Mouse (Mus musculus): Measurements from ENCODE around the gene Gm3005.
"Not testable (repeated sequence)": the region's sequence is repeated elsewhere in the genome, so short reads cannot be mapped to it uniquely, and the experiment has no call there.

Gene Gm3005

GRCm38 (mm10) chr14:3427803-3428202 is at the start of gene Gm3005:
Gene Gm3005 (plus strand): TSS chr14:3428103.
- DNase-seq (ENCODE audit: low spot score) = not testable (repeated sequence)

DNA sequence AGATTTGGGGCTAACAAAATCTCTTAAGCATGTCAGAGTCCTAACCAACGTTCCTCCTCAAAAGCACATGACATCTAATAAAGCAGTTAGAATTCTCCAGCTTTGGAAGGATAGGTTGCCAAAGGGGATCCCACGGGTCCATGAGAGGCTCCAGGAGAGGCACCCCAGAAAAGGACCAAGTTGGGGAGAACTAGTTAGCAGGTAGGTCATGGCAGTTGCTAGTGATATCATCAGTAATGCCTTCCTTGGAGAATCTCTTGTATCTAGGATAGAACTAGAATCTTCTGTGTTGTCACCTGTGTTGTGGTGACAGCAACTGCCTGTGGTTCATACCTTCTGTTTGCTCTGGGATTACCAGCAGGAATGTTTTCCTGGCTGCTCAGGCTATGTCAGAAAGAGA is 33.1 kb upstream of the Gm3005 start, which contains the start of gene Gm10413:
Gene Gm10413 (plus strand): TSS at position 301 of the 400 bp plus-strand sequence.
- DNase-seq (ENCODE audit: low spot score) = not testable (repeated sequence)

DNA sequence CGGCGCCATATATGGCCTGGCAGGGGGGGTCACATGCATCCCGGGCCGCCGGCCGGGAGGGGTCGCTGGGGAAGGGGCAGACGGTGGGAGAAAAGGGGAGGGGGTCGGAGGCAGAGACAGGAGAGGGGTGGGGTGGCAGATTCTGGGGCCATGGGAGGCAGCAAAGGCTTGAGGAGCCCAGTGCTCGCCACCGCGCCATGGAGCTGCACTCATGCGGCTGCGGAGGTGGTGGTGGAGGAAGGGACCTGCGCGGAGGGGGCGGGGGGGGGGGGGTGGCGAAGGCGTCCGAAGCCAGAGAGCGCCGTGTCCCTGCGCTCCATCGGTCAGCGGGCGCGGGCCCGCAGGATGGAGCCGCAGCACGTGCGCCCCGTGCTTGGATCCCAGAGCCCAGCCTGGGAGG is 15.6 kb upstream of the Gm3005 start, which contains the start of gene Gm10409:
Gene Gm10409 (plus strand): TSS at position 301 of the 400 bp plus-strand sequence.
- DNase-seq (ENCODE audit: low spot score) = not testable (repeated sequence)

DNA sequence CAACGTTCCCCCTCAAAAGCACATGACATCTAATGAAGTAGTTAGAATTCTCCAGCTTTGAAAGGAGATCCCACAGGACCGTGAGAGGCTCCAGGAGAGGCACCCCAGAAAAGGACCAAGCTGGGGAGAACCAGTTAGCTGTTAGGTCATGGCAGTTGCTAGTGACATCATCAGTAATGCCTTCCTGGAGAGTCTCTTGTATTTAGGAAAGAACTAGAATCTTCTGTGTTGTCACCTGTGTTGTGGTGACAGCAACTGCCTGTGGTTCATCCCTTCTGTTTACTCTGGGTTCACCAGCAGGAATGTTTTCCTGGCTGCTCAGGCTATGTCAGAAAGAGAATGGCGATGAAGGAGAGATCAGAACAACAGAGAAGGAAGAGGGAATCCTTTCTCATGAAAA is 21.2 kb downstream of the Gm3005 start, which contains the start of gene Gm10408:
Gene Gm10408 (plus strand): TSS at position 301 of the 400 bp plus-strand sequence.
- not testable (repeated sequence) for DNase-seq (ENCODE audit: low spot score)

- DNase-seq (ENCODE audit: low spot score) = not testable (repeated sequence)
Measured at GRCm38 (mm10) chr14:3634212-3634611, 206.3 kb downstream of the Gm3005 start, which contains the start of gene Gm3012. Gene Gm3012 (plus strand): TSS chr14:3634512.
